Mouse (Mus musculus) embryonic facial prominence, embryonic 11.5 days (tissue): ENCODE measurements around the gene Hes6. TPM values are rescaled to one million over a fixed set of nuclear protein-coding genes. Genes with fewer than 3 reads are reported as not detected.

Experiments used
- ATAC-seq: fragments of 200-750 bp; cut with Nextera tagmentation; replicated peaks from 2 replicates; pipeline ENCODE4 v1.8.0; 2017; ENCODE audit warnings: low read depth; ENCODE audit not compliant: insufficient number of reproducible peaks, low FRiP score, low TSS enrichment
- DNase-seq: peaks from one replicate; pipeline ENCODE4 v3.0.0-alpha.2; 2015; ENCODE audit warnings: low spot score
- H3K27ac ChIP-seq: fragments of 300-500 bp; sonication (generic); replicated peaks from 2 replicates; pipeline ENCODE4 v1.5.1; 2014; ENCODE audit warnings: mild to moderate bottlenecking, low read depth, low read length, control low read depth
- H3K27me3 ChIP-seq: fragments of 300-500 bp; sonication (generic); 2 replicates; pipeline ENCODE4 v1.6.1; 2014; ENCODE audit warnings: mild to moderate bottlenecking, low read length, moderate library complexity, mixed read lengths; ENCODE audit not compliant: control insufficient read depth, insufficient read depth
- H3K36me3 ChIP-seq: fragments of 300-500 bp; sonication (generic); replicated peaks from 2 replicates; pipeline ENCODE4 v1.6.1; 2014; ENCODE audit warnings: low read depth, mild to moderate bottlenecking, low read length, moderate library complexity, mixed read lengths; ENCODE audit not compliant: control insufficient read depth, insufficient read depth
- H3K4me1 ChIP-seq: fragments of 300-500 bp; sonication (generic); 2 replicates; pipeline ENCODE4 v1.6.1; 2014; ENCODE audit warnings: low read length, mixed read lengths; ENCODE audit not compliant: control insufficient read depth, insufficient read depth
- H3K4me2 ChIP-seq: fragments of 300-500 bp; sonication (generic); 2 replicates; pipeline ENCODE4 v1.6.1; 2014; ENCODE audit warnings: low read depth, mild to moderate bottlenecking, control low read depth, low read length, moderate library complexity
- H3K4me3 ChIP-seq: fragments of 300-500 bp; sonication (generic); 2 replicates; pipeline ENCODE4 v1.5.1; 2014; ENCODE audit warnings: low read depth, low read length, control low read depth
- H3K9ac ChIP-seq: fragments of 300-500 bp; sonication (generic); replicated peaks from 2 replicates; pipeline ENCODE4 v1.6.1; 2014; ENCODE audit warnings: mild to moderate bottlenecking, control low read depth, low read length
- H3K9me3 ChIP-seq: fragments of 300-500 bp; sonication (generic); replicated peaks from 2 replicates; pipeline ENCODE4 v1.6.1; 2016; ENCODE audit warnings: mild to moderate bottlenecking, low read length, inconsistent platforms, mixed read lengths; ENCODE audit not compliant: control insufficient read depth
- WGBS: fragments of 180-500 bp; shearing (Covaris S2); extraction: QIAGEN DNeasy Blood & Tissue Kit; methylation state at CpG from one replicate; pipeline ENCODE4 v1.1.7; 2014; 5-methylcytosine and 5-hydroxymethylcytosine counted together
- polyA plus RNA-seq: library from polyadenylated mRNA; unstranded; fragments of >200 nt; fragmentation: Nextera tagmentation; extraction: Ambion mirVana; gene quantifications from 2 replicates; pipeline ENCODE4 v1.2.1, GENCODE M21; 2014

Gene Hes6
- polyA plus RNA-seq, 1 experiment from 2014 or later, result 112 TPM

DNA sequence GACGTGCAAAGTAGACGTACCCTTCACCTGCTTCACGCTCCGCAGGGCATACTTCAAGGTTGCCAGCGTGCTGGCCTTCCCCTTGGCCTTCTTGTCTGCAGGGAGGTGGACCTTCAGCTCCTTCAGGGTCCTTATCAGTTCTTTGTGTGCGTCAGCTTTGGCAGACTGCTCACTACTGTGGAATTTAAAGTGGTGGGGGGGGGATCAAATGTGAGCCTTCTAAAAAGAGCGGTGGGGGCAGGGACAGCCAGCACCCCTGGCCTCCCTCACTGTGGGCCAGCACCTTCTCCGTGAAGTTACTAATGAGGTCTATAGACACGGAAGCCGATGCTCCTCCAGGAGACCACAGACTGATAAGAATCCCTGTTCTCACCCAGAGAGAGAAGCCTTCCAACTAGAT is 34.9 kb upstream of the Hes6 start:
- Histone ChIP-seq H3K36me3 (no peaks in the 10 kb centered on the region; the same call in 1 of the 2 replicates), H3K4me1 (no peaks in the 10 kb centered on the region), H3K27me3 (no peaks in the 10 kb centered on the region), H3K4me2 (no peak overlapping the region), H3K9me3 (no peaks in the 10 kb centered on the region), H3K9ac (no peak overlapping the region), H3K27ac (no peak overlapping the region), H3K4me3 (no peak overlapping the region)
- DNase-seq (no peak), ATAC-seq (no peak)
- 95% methylated on average over 10 of the region's 10 CpGs for WGBS

DNA sequence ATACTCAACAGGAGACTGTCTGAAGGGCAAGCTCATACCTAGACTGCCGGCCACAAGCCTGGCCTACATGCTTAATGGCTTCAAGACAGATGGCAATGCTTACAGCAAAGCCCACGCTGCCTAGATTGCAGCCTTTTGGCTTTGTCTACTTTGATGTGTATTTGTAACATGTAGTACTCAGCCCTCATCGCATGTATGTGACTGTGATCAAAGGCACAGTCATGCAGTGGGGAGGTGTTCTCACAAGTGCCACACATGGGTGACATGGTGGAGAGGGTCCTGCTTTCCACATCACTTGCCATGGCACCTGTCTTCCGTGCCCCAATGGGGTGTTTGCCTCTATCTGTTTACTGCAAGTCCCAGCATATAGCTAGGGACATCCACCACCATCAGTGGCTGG is 32.7 kb upstream of the Hes6 start:
- Histone ChIP-seq H3K27ac (no peak overlapping the region), H3K4me3 (no peak overlapping the region), H3K4me1 (no peaks in the 10 kb centered on the region), H3K9ac (no peak overlapping the region), H3K4me2 (no peak overlapping the region), H3K27me3 (no peaks in the 10 kb centered on the region), H3K36me3 (no peaks in the 10 kb centered on the region; the same call in 1 of the 2 replicates), H3K9me3 (no peaks in the 10 kb centered on the region)
- ATAC-seq, result no peak
- WGBS, result 82% methylated on average over 4 of the region's 4 CpGs
- no peak for DNase-seq

DNA sequence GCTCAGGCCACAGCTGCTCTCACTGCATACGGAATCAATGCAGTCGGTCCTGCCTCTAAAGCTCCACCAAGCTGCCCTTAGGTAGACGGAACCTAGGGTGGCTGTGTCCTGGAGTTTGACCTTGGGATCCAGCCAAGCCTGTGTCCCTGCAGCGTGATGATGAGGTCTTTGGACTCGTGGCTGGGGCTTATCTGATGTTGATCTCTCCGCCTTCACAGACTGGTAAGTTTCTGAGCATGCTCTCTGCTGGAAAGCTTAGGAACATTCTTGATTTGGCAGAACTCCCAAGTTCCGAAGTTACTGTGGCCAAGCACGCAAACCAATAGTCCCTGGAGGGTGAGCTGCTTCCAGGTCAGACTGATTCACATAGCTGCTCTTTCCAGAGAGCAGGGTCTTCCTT is 32.2 kb upstream of the Hes6 start:
- no peak for ATAC-seq
- no peaks in the 10 kb centered on the region for H3K9me3 ChIP-seq
- WGBS, result 79% methylated on average over 8 of the region's 8 CpGs

DNA sequence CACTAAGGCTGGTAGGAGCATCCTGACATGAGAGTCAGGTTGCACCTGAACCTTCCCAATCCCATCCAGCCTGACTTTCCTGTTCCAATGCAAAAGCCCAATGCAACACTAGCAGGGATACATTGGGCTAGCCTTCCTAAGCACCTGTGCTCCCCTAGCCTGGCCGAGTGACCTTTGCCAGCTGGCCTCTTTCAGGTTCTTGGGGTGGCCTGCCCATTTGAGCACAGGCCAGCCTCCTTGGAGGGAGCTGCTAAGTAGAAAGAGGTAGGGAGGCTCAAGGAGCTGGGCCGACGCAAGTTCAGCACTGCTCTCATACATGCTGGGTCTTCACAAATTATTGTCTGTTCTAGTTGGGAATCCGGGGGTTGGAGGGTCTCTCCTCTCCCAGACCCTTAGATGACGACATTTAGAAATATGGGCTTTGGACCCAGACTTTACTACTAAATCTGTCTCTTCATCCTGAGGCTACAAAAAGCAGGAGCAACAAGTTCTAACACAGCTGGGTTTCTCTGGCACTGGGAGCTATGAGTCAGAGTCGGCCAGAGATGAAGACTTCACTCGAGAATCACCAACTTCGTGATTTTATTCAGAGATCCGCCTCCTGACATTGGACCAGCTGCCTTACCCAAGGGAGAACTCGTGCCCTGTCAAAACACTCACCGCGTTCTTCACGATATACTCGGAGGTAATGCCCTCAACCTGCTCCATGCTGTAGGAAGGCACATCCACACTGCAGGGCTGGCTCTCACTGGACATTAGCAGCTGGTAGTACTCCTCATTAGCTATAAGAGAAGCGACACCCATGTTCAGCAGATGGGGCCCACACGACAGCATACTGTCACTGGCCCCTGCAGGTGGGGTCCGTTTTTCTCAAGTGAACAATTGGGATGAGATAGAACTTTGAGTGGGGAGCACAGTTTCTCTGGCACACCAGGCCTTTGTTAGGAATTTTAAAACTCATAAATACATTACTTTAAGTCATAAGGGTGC is 31.3 kb upstream of the Hes6 start:
- no peaks in the 10 kb centered on the region for H3K9me3 ChIP-seq
- H3K27ac ChIP-seq, result no peak overlapping the region
- WGBS, result 89% methylated on average over 17 of the region's 17 CpGs
- H3K36me3 ChIP-seq, result no peaks in the 10 kb centered on the region; the same call in 1 of the 2 replicates
- no peak overlapping the region for H3K9ac ChIP-seq
- DNase-seq, result no peak
- no peak overlapping the region for H3K4me3 ChIP-seq
- H3K4me2 ChIP-seq, result no peak overlapping the region
- no peak for ATAC-seq
- no peaks in the 10 kb centered on the region for H3K27me3 ChIP-seq
- no peaks in the 10 kb centered on the region for H3K4me1 ChIP-seq

More for the DNA sequence above, 32.2 kb upstream of the Hes6 start:
- no peak for DNase-seq
- no peaks in the 10 kb centered on the region for H3K27me3 ChIP-seq
- no peak overlapping the region for H3K4me3 ChIP-seq
- no peak overlapping the region for H3K9ac ChIP-seq
- no peaks in the 10 kb centered on the region for H3K4me1 ChIP-seq
- no peak overlapping the region for H3K4me2 ChIP-seq
- no peak overlapping the region for H3K27ac ChIP-seq
- H3K36me3 ChIP-seq, result no peaks in the 10 kb centered on the region; the same call in 1 of the 2 replicates

DNA sequence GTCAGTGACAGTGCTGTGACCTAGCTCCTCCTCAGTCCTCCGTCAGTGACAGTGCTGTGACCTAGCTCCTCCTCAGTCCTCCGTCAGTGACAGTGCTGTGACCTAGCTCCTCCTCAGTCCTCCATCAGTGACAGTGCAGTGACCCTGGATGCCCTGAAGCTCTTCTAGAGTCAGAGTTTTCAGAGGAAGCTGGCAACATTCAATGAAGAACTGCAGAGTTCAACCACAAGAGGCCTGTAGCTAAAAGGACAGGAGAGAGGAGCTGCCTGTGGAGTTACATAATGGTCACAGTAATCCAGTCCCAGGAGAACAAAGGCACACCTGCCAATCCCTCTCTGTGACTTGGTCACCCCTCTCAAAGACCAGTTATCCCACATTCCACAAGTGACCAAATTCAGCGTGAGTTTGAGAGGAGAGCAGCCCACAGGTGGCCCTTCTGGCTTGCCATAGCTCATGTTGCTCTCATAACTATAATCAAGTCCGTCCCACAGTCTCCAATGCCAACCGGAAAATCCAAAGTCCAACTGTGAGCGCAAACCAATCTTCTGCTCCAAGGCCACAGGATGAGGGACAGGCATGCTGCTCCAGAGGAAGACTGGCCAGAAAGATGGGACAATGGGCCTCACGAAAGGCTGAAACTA is 28.6 kb upstream of the Hes6 start:
- Histone ChIP-seq H3K4me1 (no peaks in the 10 kb centered on the region), H3K9ac (no peak overlapping the region), H3K36me3 (no peaks in the 10 kb centered on the region), H3K4me3 (no peak overlapping the region), H3K27me3 (no peaks in the 10 kb centered on the region), H3K27ac (no peak overlapping the region), H3K4me2 (no peak overlapping the region), H3K9me3 (no peaks in the 10 kb centered on the region)
- ATAC-seq, result no peak
- DNase-seq, result no peak
- 76% methylated on average over 6 of the region's 7 CpGs for WGBS

DNA sequence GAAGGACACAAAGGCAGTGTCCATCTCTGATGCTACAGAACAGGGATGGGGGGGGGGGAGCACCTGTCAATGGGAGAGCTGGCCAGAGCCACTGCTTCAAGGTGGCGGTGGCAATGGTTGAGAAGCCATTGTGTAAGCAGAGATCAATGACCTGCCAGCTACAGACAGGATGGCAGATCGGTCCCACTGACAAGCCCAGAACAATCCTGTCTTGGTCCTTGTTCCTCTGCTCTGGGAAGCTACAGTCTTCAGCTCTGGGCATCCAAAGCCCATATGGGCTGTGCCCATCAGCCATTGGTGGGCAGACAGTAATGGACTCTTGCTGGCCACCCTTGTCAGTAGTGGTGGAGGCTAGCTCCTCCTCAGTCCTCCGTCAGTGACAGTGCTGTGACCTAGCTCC is 28.0 kb upstream of the Hes6 start:
- Histone ChIP-seq H3K27me3 (no peaks in the 10 kb centered on the region), H3K9me3 (no peaks in the 10 kb centered on the region), H3K36me3 (no peaks in the 10 kb centered on the region), H3K9ac (no peak overlapping the region), H3K4me1 (no peaks in the 10 kb centered on the region), H3K27ac (no peak overlapping the region), H3K4me2 (no peak overlapping the region), H3K4me3 (no peak overlapping the region)
- DNase-seq (no peak), ATAC-seq (no peak)
- WGBS, result 86% methylated on average over 3 of the region's 3 CpGs

DNA sequence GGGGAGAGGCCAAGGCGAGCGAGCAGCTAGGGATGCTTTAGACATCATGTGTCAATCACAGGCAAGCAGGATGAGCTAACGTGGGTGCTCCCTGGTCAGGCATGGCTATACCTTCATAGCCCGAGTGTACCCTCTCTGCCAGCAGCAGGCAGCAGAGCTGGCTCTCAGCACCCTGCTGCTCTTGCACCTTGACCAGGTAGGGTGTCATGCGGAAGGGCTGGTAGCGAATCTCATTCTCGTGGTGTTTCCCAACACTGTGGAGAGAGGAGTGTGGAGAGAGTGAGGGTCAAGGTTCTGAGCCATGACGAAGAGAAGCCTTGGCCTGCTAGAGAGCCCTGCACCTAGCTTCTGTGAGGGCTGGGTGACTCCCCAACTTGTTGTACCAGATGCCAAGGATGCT is 25.9 kb upstream of the Hes6 start:
- Histone ChIP-seq H3K4me2 (no peak overlapping the region), H3K4me1 (no peaks in the 10 kb centered on the region), H3K9ac (no peak overlapping the region), H3K9me3 (no peaks in the 10 kb centered on the region), H3K27me3 (no peaks in the 10 kb centered on the region), H3K4me3 (no peak overlapping the region), H3K36me3 (no peaks in the 10 kb centered on the region), H3K27ac (no peak overlapping the region)
- 94% methylated on average over 8 of the region's 8 CpGs for WGBS
- no peak for DNase-seq
- no peak for ATAC-seq

DNA sequence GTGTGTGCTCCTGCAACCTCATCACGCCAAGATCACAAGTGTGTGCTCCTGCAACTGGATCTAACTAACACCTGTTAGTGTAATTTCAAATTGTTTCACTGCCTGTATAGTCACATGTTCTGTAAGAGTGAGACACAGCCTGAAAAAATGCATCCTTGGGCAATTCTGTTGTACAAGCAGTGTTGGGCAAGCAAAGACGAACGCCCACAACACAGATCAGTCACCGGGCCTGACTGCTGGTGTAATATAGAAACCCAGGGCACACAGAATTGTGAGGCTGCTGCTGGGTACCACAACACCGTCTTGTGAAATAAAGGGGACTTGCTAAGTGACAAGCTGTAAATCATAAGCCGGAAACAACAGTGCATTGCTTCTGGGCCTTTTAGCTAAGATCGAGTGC is 23.7 kb upstream of the Hes6 start:
- no peak overlapping the region for H3K4me3 ChIP-seq
- H3K4me2 ChIP-seq, result no peak overlapping the region
- no peak overlapping the region for H3K9ac ChIP-seq
- no peaks in the 10 kb centered on the region for H3K27me3 ChIP-seq
- no peaks in the 10 kb centered on the region for H3K36me3 ChIP-seq
- H3K9me3 ChIP-seq, result no peaks in the 10 kb centered on the region
- 89% methylated on average over 7 of the region's 7 CpGs for WGBS
- no peak overlapping the region for H3K27ac ChIP-seq
- H3K4me1 ChIP-seq, result no peaks in the 10 kb centered on the region
- DNase-seq, result no peak
- ATAC-seq, result no peak
